Mouse (Mus musculus) spleen, postnatal 14 days (tissue): Measurements from ENCODE around the gene Fmnl3.
"Not testable (repeated sequence)": the region's sequence is repeated elsewhere in the genome, so short reads cannot be mapped to it uniquely, and the experiment has no call there.

Experiments
- DNase-seq, 2 experiments: peaks; one replicate each; pipeline ENCODE4 v3.0.0; 2021 to 2022; ENCODE audit warnings: low spot score in 2 of 2

The Fmnl3 gene

GRCm38 (mm10) chr15:99387976-99388375 lies 17.7 kb upstream of the Fmnl3 start:
- DNase-seq, result no peak

- no peak for DNase-seq
Measured at GRCm38 (mm10) chr15:99386796-99387195, 16.5 kb upstream of the Fmnl3 start.

GRCm38 (mm10) chr15:99386110-99386509 lies 15.8 kb upstream of the Fmnl3 start:
- not testable (repeated sequence) for DNase-seq

GRCm38 (mm10) chr15:99384071-99384470 lies 13.8 kb upstream of the Fmnl3 start:
- DNase-seq, result no peak

- no peak for DNase-seq
Measured at GRCm38 (mm10) chr15:99382893-99383292, 12.6 kb upstream of the Fmnl3 start.

- DNase-seq, result no peak
Measured at GRCm38 (mm10) chr15:99376240-99376639, 6.0 kb upstream of the Fmnl3 start.

GRCm38 (mm10) chr15:99375581-99375980 lies 5.3 kb upstream of the Fmnl3 start:
- no peak for DNase-seq

- no peak for DNase-seq
Measured at GRCm38 (mm10) chr15:99375036-99375435, 4.8 kb upstream of the Fmnl3 start.

- no peak for DNase-seq
Measured at GRCm38 (mm10) chr15:99372761-99373160, 2.5 kb upstream of the Fmnl3 start.

GRCm38 (mm10) chr15:99371526-99372340 lies 1.5 kb upstream of the Fmnl3 start:
- DNase-seq, result no peak

GRCm38 (mm10) chr15:99369391-99370171 lies 701 bp downstream of the Fmnl3 start:
- DNase-seq, result peak in 1 of 2 experiments; percentile 9

- DNase-seq, result no peak
Measured at GRCm38 (mm10) chr15:99368583-99369266, 1.6 kb downstream of the Fmnl3 start.

GRCm38 (mm10) chr15:99364921-99365320 lies 5.4 kb downstream of the Fmnl3 start:
- peak in 1 of 2 experiments; percentile 28 for DNase-seq

- no peak for DNase-seq
Measured at GRCm38 (mm10) chr15:99364022-99364530, 6.2 kb downstream of the Fmnl3 start.

GRCm38 (mm10) chr15:99358952-99359351 lies 11.3 kb downstream of the Fmnl3 start:
- DNase-seq, result no peak

GRCm38 (mm10) chr15:99356462-99356861 lies 13.8 kb downstream of the Fmnl3 start:
- DNase-seq, result no peak

GRCm38 (mm10) chr15:99355660-99356059 lies 14.6 kb downstream of the Fmnl3 start:
- DNase-seq, result no peak

- no peak for DNase-seq
Measured at GRCm38 (mm10) chr15:99352306-99352705, 18.0 kb downstream of the Fmnl3 start.

- no peak for DNase-seq
Measured at GRCm38 (mm10) chr15:99351610-99352009, 18.7 kb downstream of the Fmnl3 start.

- DNase-seq, result no peak
Measured at GRCm38 (mm10) chr15:99344961-99345360, 25.3 kb downstream of the Fmnl3 start.

GRCm38 (mm10) chr15:99344148-99344870 lies 26.0 kb downstream of the Fmnl3 start:
- DNase-seq, result no peak
